Mouse (Mus musculus) embryonic fibroblast, embryonic 13.5 days (primary cell): ENCODE results near the gene 2010109A12Rik.

Experiments
- CTCF ChIP-seq: IDR thresholded peaks from 2 replicates; pipeline ENCODE4 v1.5.1; 2011; ENCODE audit warnings: mild to moderate bottlenecking, control low read depth, low read length, moderate library complexity, borderline replicate concordance; ENCODE audit not compliant: insufficient read depth
- POLR2A ChIP-seq: IDR thresholded peaks from 2 replicates; pipeline ENCODE4 v1.6.1; 2011; ENCODE audit warnings: low read depth, mild to moderate bottlenecking, control low read depth, low read length, moderate library complexity

DNA sequence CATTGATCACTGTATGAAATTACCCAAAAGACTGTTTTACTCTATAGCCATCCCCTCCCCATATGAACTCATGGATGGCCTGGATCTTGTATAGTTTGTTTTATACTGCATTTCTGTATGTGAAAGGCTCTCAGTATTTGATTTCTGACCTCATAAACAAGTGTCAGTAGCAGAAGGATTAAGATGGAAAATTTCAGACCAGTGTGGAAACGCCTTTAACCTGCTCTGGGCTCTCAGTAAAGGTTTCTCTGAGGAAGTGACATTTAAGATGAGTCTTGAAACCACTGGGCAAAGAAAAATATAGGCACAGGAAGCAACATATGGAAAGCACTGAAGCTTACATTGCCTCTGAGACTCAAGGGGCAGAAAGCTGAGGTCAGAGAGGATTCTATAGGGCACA, 1.2 kb downstream of the 2010109A12Rik start:
- no peak for TF ChIP-seq CTCF
- no peak for TF ChIP-seq POLR2A
